In genomic region chr11:87690054-87690740, GRCm38 (mm10) we compare ENCODE assay signal across 9 mouse cellular contexts. TPM values are rescaled to one million over a fixed set of nuclear protein-coding genes. Genes with fewer than 3 reads are reported as not detected.
DNase-seq lines count a peak whose midpoint lies in the region; ATAC-seq and TF ChIP-seq lines count a peak whose summit lies in the region.
"Had no signal": no experiment of that assay in that cellular context is flagged by ENCODE, and none has a peak within 500 bp of the region (broad histone marks: within the 10 kb centered on the region; RNA-seq: fewer than 3 reads in every experiment).

No protein-coding gene starts in this region.

- TF ChIP-seq CTCF in G1E (IDR thresholded peaks at IDR 0.05; ENCODE audit: low read depth, low read length): no peak

- 83% methylated on average over 16 of the region's 16 CpGs for WGBS in hindbrain, embryonic 16.5 days
- 74% methylated on average over 16 of the region's 16 CpGs for WGBS in hindbrain, embryonic 10.5 days

- peak overlapping the region; percentile 20 for H3K27ac ChIP-seq in hindbrain, embryonic 16.5 days (ENCODE audit: low read depth, low read length)
- H3K27ac ChIP-seq in hindbrain, embryonic 10.5 days: no peak overlapping the region

- H3K4me3 ChIP-seq in hindbrain, embryonic 16.5 days (ENCODE audit: low read length): no peak overlapping the region
- no peak overlapping the region for H3K4me3 ChIP-seq in hindbrain, embryonic 10.5 days
- H3K4me3 ChIP-seq in G1E (ENCODE audit: low read depth, low read length): peak overlapping the region; percentile 57; the same call in 1 of the 2 replicates

- H3K4me2 ChIP-seq in hindbrain, embryonic 16.5 days (ENCODE audit: low read length): no peak overlapping the region

- DNase-seq in hindbrain, embryonic 10.5 days (ENCODE audit: low spot score): no peak
- DNase-seq in G1E (ENCODE audit: low spot score): no peak
- DNase-seq in induced T-regulatory cell, adult 2 months (ENCODE audit: low read depth): peak; percentile 68
- DNase-seq in right cerebral cortex, postnatal 14 days: no peak
- DNase-seq in frontal cortex, adult 2 months (ENCODE audit: extremely low spot score in 1 of 2, low spot score in 1 of 2): no peak
- no peak for DNase-seq in cerebellum, adult 9-11 months

- no peak for ATAC-seq in hindbrain, embryonic 16.5 days
- ATAC-seq in G1E (ENCODE audit: extremely low read depth, insufficient number of reproducible peaks, low FRiP score, poor library complexity, severe bottlenecking): no peak
- peak; percentile 57; the same call in 1 of the 2 replicates for ATAC-seq in megakaryocyte-erythroid progenitor cell, adult 5-6 weeks (replicated peaks; ENCODE audit: low FRiP score, low TSS enrichment, poor library complexity, severe bottlenecking)

- no peaks in the 10 kb centered on the region for H3K9me3 ChIP-seq in hindbrain, embryonic 16.5 days (ENCODE audit: control insufficient read depth, low read length)
- no peaks in the 10 kb centered on the region for H3K9me3 ChIP-seq in hindbrain, embryonic 10.5 days
- no peaks in the 10 kb centered on the region for H3K9me3 ChIP-seq in G1E (replicated peaks)

- no peak overlapping the region for H3K9ac ChIP-seq in hindbrain, embryonic 16.5 days (ENCODE audit: low read depth, low read length)

- H3K27me3 ChIP-seq in hindbrain, embryonic 16.5 days (replicated peaks; ENCODE audit: control insufficient read depth, insufficient read depth, low read length): no peaks in the 10 kb centered on the region
- H3K27me3 ChIP-seq in hindbrain, embryonic 10.5 days (ENCODE audit: insufficient read depth, poor library complexity, severe bottlenecking): no peaks in the 10 kb centered on the region
- H3K27me3 ChIP-seq in G1E (ENCODE audit: insufficient read depth, low read length): no peaks in the 10 kb centered on the region
- H3K27me3 ChIP-seq: Patski had no signal

- H3K36me3 ChIP-seq in hindbrain, embryonic 16.5 days (ENCODE audit: control insufficient read depth, insufficient read depth, low read length): no peaks in the 10 kb centered on the region
- H3K36me3 ChIP-seq in hindbrain, embryonic 10.5 days: no peaks in the 10 kb centered on the region
- peaks cover 46% of the 10 kb centered on the region for H3K36me3 ChIP-seq in G1E (replicated peaks)

- 0 out of 2 replicates have a peak, but pooled peaks cover 2% of the 10 kb centered on the region for H3K4me1 ChIP-seq in hindbrain, embryonic 16.5 days (ENCODE audit: control insufficient read depth, insufficient read depth, low read depth, low read length)
- peaks cover 10% of the 10 kb centered on the region for H3K4me1 ChIP-seq in hindbrain, embryonic 10.5 days (replicated peaks)
- H3K4me1 ChIP-seq in G1E (ENCODE audit: insufficient read depth, low read depth, low read length): peaks cover 78% of the 10 kb centered on the region

RNA-seq across cellular contexts. Expression of gene Rnf43, which starts 27.7 kb away (rescaled TPM):
- polyA plus RNA-seq in hindbrain, embryonic 16.5 days (2015; fragmentation: Nextera tagmentation; extraction: Ambion mirVana): 0.71 and 1.5 TPM in 2 replicates
- polyA plus RNA-seq in hindbrain, embryonic 10.5 days (2016; fragmentation: Nextera tagmentation; extraction: Ambion mirVana): 0.90 and 1.2 TPM in 2 replicates
- total RNA-seq in G1E (2014; fragmentation: Nextera tagmentation) (28.4 and 31.1 TPM in 2 replicates), G1E (2017) (13.9 and 14.8 TPM in 2 replicates)
- 5.4 and 8.7 TPM in 2 replicates for polyA plus RNA-seq in G1E (2012)
- 4.2 and 7.0 TPM in 2 replicates for total RNA-seq in megakaryocyte-erythroid progenitor cell, adult 5-6 weeks (2014; fragmentation: Nextera tagmentation)
- total RNA-seq in megakaryocyte-erythroid progenitor cell, adult 5-6 weeks (2017): 1.4 and 3.1 TPM in 2 replicates
- polyA plus RNA-seq in frontal cortex, adult 2 months (2012; rRNA removed): 1.4 and 1.7 TPM in 2 replicates

RNA-seq across cellular contexts. Expression of gene Supt4a, which starts 47.2 kb away (rescaled TPM):
- 121 and 130 TPM in 2 replicates for polyA plus RNA-seq in hindbrain, embryonic 16.5 days (2015; fragmentation: Nextera tagmentation; extraction: Ambion mirVana)
- 178 and 184 TPM in 2 replicates for polyA plus RNA-seq in hindbrain, embryonic 10.5 days (2016; fragmentation: Nextera tagmentation; extraction: Ambion mirVana)
- total RNA-seq in G1E (2014; fragmentation: Nextera tagmentation): 64.1 and 95.8 TPM in 2 replicates
- 155 and 172 TPM in 2 replicates for total RNA-seq in G1E (2017)
- 14.7 and 15.4 TPM in 2 replicates for polyA plus RNA-seq in G1E (2012)
- total RNA-seq in megakaryocyte-erythroid progenitor cell, adult 5-6 weeks (2014; fragmentation: Nextera tagmentation): 146 and 192 TPM in 2 replicates
- 55.2 and 75.2 TPM in 2 replicates for total RNA-seq in megakaryocyte-erythroid progenitor cell, adult 5-6 weeks (2017)
- polyA plus RNA-seq in frontal cortex, adult 2 months (2012; rRNA removed): 146 and 148 TPM in 2 replicates
